Comparison of ENCODE assay signal across 8 mouse cellular contexts in the genomic region with DNA sequence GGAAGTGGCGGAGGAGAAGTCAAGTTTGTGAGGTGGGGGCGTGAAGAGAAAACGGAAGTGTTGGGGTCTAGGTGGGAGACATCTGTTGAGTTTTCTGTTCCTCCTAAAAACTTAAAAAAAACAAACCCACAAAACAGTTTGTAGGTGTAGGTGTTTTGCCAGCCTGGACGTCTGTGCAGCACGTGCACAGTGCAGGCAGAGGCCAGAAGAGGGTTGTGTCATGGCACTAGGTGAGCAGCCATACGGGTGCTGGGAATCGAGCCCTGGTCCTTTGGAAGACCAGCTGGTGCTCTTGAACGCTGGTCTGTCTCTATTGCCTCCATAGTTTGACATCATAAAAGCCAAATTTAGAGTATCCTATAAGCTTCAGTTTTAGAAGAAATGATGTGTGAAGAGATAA. TPM values are rescaled to one million over a fixed set of nuclear protein-coding genes. Genes with fewer than 3 reads are reported as not detected.
DNase-seq lines count a peak whose midpoint lies in the region; ATAC-seq lines count a peak whose summit lies in the region.

No protein-coding gene starts in this region.

- H3K4me1 ChIP-seq in embryonic facial prominence, embryonic 10.5 days, result peaks cover 17% of the 10 kb centered on the region
- H3K4me1 ChIP-seq in limb, embryonic 12.5 days (replicated peaks), result peaks cover 13% of the 10 kb centered on the region
- peaks cover 18% of the 10 kb centered on the region for H3K4me1 ChIP-seq in neural tube, embryonic 15.5 days

- no peaks in the 10 kb centered on the region for H3K27me3 ChIP-seq in embryonic facial prominence, embryonic 10.5 days (replicated peaks; ENCODE audit: low read depth, poor library complexity, severe bottlenecking)
- no peaks in the 10 kb centered on the region for H3K27me3 ChIP-seq in limb, embryonic 12.5 days
- H3K27me3 ChIP-seq in neural tube, embryonic 15.5 days (replicated peaks), result no peaks in the 10 kb centered on the region

- no peak for ATAC-seq in limb, embryonic 12.5 days (ENCODE audit: insufficient number of reproducible peaks, insufficient read depth, low FRiP score, low TSS enrichment, low read depth)
- no peak; the same call in 1 of the 2 replicates for ATAC-seq in neural tube, embryonic 15.5 days (ENCODE audit: low FRiP score)

- H3K36me3 ChIP-seq in embryonic facial prominence, embryonic 10.5 days (replicated peaks), result peaks cover 34% of the 10 kb centered on the region
- peaks cover 35% of the 10 kb centered on the region for H3K36me3 ChIP-seq in limb, embryonic 12.5 days
- H3K36me3 ChIP-seq in neural tube, embryonic 15.5 days, result peaks cover 23% of the 10 kb centered on the region

- no peaks in the 10 kb centered on the region for H3K9me3 ChIP-seq in embryonic facial prominence, embryonic 10.5 days
- no peaks in the 10 kb centered on the region for H3K9me3 ChIP-seq in limb, embryonic 12.5 days
- H3K9me3 ChIP-seq in neural tube, embryonic 15.5 days (replicated peaks), result no peaks in the 10 kb centered on the region

- peak overlapping the region; percentile 76 for H3K4me2 ChIP-seq in limb, embryonic 12.5 days
- H3K4me2 ChIP-seq in neural tube, embryonic 15.5 days, result peak overlapping the region; percentile 88

- peak overlapping the region; percentile 81 for H3K9ac ChIP-seq in limb, embryonic 12.5 days (replicated peaks)
- peak overlapping the region; percentile 80 for H3K9ac ChIP-seq in neural tube, embryonic 15.5 days (replicated peaks)

- peak overlapping the region; percentile 96 for H3K27ac ChIP-seq in embryonic facial prominence, embryonic 10.5 days (replicated peaks)
- peak overlapping the region; percentile 97 for H3K27ac ChIP-seq in limb, embryonic 12.5 days
- peak overlapping the region; percentile 93 for H3K27ac ChIP-seq in neural tube, embryonic 15.5 days (replicated peaks)

- 16% methylated on average over 8 of the region's 8 CpGs for WGBS in embryonic facial prominence, embryonic 10.5 days
- WGBS in limb, embryonic 12.5 days, result 17% methylated on average over 8 of the region's 8 CpGs
- WGBS in neural tube, embryonic 15.5 days, result 13% methylated on average over 8 of the region's 8 CpGs

- H3K4me3 ChIP-seq in embryonic facial prominence, embryonic 10.5 days, result peak overlapping the region; percentile 92
- peak overlapping the region; percentile 81 for H3K4me3 ChIP-seq in limb, embryonic 12.5 days (replicated peaks)
- H3K4me3 ChIP-seq in neural tube, embryonic 15.5 days (replicated peaks), result peak overlapping the region; percentile 86

- DNase-seq in cerebellum, adult 11 months, result peak; percentile 12
- DNase-seq in cerebellum, adult 9-10 months, result no peak
- peak; percentile 54 for DNase-seq in 3T3-L1 (ENCODE audit: low read depth, low spot score)
- DNase-seq in embryonic facial prominence, embryonic 10.5 days (ENCODE audit: low spot score), result peak; percentile 20
- no peak for DNase-seq in ovary, adult 18-20 months (ENCODE audit: low spot score)
- no peak for DNase-seq in urinary bladder, postnatal 25 days (ENCODE audit: low spot score)

RNA-seq across cellular contexts. Expression of a gene that starts 0.6 kb away (rescaled TPM):
- 73.0 and 73.7 TPM in 2 replicates for polyA plus RNA-seq in embryonic facial prominence, embryonic 10.5 days (2016; fragmentation: Nextera tagmentation; extraction: Ambion mirVana)
- polyA plus RNA-seq in limb, embryonic 12.5 days (2016; fragmentation: Nextera tagmentation; extraction: Ambion mirVana), result 60.6 and 61.6 TPM in 2 replicates
- polyA plus RNA-seq in neural tube, embryonic 15.5 days (2015; fragmentation: Nextera tagmentation; extraction: Ambion mirVana), result 45.5 and 53.7 TPM in 2 replicates

RNA-seq across cellular contexts. Expression of a gene that starts 46.8 kb away (rescaled TPM):
- 48.2 and 52.3 TPM in 2 replicates for polyA plus RNA-seq in embryonic facial prominence, embryonic 10.5 days (2016; fragmentation: Nextera tagmentation; extraction: Ambion mirVana)
- 57.1 and 60.1 TPM in 2 replicates for polyA plus RNA-seq in limb, embryonic 12.5 days (2016; fragmentation: Nextera tagmentation; extraction: Ambion mirVana)
- 54.9 and 55.3 TPM in 2 replicates for polyA plus RNA-seq in neural tube, embryonic 15.5 days (2015; fragmentation: Nextera tagmentation; extraction: Ambion mirVana)

RNA-seq across cellular contexts. Expression of a gene that starts 59.5 kb away (rescaled TPM):
- polyA plus RNA-seq in embryonic facial prominence, embryonic 10.5 days (2016; fragmentation: Nextera tagmentation; extraction: Ambion mirVana), result 5.2 and 5.3 TPM in 2 replicates
- 4.4 and 5.7 TPM in 2 replicates for polyA plus RNA-seq in limb, embryonic 12.5 days (2016; fragmentation: Nextera tagmentation; extraction: Ambion mirVana)
- 7.0 and 7.3 TPM in 2 replicates for polyA plus RNA-seq in neural tube, embryonic 15.5 days (2015; fragmentation: Nextera tagmentation; extraction: Ambion mirVana)

Comparison
In these comparisons a context has a peak if more than half of its experiments do, and no peak if none do; other contexts are left out.
1. DNase-seq: peak in cerebellum, adult 11 months (single experiment), 3T3-L1 (single experiment) and embryonic facial prominence, embryonic 10.5 days (single experiment); none in cerebellum, adult 9-10 months (single experiment), ovary, adult 18-20 months (single experiment) and urinary bladder, postnatal 25 days (single experiment).
2. Peak in every context shown above with its lines, with median percentiles within 50 percentile points of each other: H3K27ac ChIP-seq and H3K4me3 ChIP-seq.